Mouse (Mus musculus) kidney, adult 8-10 months (tissue): ENCODE results near the gene Rbp4.

Experiments used
- DNase-seq, 2 experiments: peaks; one replicate each; pipeline ENCODE4 v3.0.0; 2022

Gene Rbp4

DNA sequence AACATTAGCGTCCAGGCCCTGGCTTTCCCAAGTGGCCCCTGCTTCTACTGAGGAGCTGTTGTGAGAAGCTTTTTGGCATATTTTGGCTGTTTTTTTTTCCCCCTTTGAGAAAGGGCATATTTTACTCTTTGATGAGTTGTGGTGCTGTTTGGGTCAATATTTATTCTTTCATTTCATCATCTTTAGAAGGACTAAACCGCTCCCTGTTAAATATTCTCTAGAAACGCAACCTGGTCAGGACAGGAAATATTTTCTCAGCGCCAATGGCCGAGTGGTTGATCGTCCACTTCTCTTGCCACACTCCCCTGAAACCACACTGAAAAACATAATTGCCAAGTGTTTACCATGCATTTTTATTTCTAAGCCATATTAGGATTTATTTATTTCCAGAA lies at the start of gene Rbp4:
Gene Rbp4, minus strand, starts transcription at position 63 of the 392 bp plus-strand sequence.
- no peak for DNase-seq

DNA sequence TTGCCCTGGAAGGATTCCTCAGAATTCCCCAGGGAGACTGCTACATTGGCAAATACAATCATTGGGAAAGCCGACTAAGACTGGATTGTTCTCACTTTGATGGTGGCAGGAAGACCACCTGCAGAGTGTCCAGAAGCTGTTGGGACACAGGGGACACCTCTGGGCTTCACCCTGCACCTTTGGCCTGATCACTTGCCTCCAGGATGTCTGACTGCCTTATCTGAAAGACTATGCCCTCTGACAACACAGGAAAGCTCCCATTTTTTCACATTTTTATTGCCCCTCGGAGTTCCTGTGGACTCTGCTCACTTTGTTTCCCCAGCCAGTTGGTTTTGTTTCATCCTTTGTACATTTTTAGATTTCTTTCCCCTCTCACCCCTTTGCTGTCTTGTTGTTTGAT lies 39.6 kb upstream of the Rbp4 start:
- DNase-seq, result no peak

DNA sequence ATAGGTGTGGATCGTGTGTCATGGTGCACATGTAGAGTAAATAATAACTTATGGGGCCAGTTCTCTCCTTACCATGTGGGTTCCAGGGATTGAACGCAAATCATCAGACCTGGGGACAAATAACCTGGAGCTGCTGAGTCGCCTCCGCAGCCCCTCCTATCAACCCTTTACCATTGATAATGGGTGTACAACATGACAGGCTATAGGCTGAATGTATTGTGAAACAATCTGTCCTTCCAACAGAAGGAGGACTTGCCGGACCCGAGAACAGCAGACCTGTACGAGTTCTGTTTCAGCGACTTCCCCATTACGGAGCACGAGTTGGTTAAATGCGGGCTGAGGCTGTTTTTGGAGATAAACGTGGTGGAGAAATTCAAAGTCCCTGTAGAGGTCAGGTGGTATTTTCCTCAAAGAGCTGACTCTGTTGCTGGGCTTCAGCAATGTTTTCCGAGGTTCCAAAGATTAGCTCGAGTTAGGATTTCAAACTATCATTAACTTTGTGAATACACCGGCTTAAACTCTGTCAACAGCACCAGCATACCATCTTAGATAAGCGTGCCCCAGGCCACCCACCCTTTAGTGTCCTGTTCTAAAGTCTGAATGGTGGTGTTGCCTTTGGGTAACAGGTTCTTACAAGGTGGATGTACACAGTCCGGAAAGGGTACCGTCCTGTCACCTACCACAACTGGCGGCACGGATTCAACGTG lies 36.7 kb upstream of the Rbp4 start:
- DNase-seq, result no peak

DNA sequence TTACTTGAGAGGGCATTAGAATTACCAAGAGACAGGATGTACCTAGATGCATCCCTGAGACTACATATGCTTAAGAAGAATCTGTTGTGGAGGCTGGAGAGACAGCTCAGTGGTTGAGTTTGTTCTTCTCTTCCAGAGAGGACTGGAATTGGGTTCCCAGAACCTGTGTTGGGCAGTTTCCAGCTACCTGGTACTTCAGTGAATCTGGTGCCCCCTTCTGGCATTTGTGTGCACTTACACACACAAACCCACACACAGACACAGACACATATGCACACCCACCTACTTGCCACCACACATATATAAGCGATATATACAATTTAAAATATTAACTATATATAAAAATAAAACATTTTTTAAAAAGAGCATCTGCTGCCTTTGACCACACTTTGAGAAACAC lies 31.2 kb upstream of the Rbp4 start:
- DNase-seq, result no peak

DNA sequence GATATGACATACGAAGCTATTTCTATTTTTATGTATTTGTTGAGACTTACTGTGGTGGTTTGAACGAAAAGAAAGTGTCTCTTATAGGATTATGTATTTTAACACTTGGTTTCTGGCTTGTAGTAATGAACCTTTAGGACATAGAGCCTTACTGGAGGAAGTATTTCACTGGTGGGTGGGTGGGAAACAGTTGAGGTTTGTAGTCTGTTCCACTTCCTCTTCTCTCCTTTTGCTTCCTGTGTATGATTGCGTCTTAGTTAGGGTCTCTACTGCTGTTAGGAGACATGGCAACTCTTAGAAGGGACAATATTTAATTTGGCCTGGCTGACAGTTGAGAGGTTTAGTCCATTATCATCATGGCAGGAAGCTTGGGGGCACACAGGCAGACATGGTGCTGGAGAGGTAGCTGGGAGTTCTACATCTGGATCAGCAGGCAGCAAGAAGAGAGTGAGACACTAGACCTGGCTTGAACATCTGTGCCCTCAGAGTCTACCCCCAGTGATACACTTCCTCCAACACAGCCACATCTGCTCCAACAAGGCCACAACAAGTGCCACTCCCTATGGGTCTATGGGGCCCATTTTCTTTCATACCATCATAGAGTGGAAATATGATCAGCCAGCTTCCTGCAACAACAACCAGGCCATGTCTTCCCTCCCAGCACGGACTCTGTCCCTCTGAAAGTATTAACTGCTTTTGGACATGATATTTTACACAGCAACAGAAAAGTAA lies 18.6 kb upstream of the Rbp4 start:
- DNase-seq, result no peak

DNA sequence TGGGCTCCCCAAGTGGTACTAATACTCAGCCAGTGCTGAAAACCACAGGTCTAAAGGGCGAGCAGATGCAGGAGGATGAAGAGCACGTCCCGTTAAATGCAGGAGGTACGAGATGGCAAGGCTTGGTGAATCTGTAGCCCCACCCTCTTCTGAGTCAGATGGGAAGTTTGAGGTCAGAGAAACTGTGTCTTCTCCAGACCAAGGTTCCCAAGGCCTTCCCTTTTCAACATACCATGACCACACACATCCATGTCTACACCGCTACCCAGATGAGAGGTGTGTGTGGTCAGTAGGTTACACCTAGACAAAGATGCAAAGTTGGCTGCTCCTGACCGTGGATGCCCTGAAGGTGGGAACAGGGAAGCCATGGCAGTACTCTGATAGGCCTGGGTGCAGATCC lies 9.7 kb upstream of the Rbp4 start:
- no peak for DNase-seq

DNA sequence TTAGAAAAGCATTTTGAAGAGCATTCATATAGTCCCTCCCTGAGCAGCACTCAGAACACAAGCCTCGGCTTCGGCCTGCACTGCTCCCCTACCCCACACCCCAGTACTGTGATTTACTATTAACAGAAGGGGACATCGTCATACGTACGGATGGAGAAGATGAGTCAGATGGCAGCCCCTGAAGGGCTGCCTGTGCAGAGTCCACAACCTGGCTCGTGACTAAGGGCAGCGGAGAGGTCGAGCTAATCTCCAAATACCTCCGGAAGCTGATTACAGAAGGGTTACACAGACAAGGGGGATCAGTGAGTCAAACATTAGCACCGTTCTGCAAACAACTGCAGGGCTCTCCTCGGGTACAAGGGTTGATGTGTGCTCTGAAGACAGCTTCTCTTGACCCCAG lies 8.9 kb upstream of the Rbp4 start:
- DNase-seq, result no peak

DNA sequence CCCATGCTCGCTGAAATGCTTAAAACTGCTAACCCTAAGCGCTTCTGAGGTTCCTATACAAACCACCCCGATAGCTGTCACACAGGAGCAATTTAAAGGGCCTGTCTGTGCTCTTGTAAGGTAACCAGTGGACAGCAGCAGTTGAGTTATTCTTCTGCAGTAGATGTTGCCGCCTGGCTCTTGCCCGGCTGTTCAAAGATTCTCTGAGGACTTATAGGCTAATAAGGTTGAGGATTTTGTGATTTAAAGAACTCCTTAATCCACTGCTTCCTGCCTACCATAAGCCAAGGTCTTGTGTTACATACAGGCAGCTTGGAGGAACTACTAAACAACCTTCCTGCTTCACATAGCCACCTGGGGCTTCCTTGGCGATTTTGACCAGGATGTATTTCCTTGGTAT lies 7.4 kb upstream of the Rbp4 start, which contains the start of gene Pde6c:
Gene Pde6c, plus strand, starts transcription at position 301 of the 400 bp plus-strand sequence.
- no peak for DNase-seq

DNA sequence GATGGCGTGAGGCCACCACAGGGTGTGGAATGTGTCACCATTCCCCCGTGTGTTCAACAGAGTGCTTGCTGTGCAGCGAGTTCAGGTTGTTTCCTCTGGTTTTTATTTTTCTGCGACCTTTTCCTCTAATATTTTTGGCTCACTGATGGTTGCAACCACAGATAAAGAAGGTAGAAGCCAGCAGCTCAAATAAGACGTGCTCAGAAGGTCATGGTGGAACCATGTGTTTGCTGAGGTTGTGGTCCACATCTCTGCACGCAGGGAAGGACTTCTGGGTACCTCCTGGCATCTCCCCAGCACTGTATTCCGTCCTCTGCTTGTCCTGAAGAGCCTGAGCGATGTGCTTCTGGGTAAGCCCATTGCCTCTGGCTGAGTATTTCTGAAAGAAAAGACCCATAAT lies 1.6 kb upstream of the Rbp4 start:
- no peak for DNase-seq

DNA sequence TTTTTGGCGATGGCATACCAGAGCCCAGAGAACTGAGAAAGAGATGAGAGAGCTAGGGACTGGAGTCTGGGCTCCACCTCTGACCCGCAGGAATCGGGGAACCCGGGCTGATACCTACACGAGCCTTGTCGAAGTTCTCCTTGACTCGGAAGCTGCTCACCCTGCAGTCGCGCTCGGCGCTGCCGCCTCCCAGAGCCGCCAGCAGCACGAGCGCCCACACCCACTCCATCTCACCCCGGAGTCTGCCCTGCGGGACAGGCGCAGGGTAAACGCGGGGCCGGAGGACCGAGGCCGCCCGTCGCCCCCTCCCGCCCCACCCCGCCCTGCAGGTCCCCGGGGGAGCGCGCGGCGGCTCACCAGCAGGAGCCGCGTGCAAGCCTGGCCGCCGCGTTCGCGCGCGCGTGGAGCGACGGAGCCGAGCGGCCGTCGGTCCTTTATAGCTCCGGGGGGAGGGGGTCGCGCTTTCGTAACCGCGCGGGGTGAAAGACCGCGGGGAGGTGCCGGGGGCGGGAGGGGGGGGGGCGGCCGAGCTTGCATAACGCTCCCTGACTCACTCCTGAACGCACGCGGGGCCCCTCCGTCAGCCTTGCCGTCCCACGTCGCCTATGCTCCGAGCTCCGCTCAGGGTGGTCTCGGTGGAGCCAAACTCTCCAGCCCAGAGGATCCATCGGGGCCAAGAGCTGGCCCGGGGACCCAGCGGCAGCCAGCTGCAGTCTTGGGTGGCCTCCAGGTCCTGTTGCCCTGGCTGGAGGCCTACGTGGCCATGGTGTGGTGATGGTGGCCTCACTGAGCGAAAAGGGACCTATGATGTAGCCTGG lies 471 bp downstream of the Rbp4 start:
- no peak for DNase-seq

DNA sequence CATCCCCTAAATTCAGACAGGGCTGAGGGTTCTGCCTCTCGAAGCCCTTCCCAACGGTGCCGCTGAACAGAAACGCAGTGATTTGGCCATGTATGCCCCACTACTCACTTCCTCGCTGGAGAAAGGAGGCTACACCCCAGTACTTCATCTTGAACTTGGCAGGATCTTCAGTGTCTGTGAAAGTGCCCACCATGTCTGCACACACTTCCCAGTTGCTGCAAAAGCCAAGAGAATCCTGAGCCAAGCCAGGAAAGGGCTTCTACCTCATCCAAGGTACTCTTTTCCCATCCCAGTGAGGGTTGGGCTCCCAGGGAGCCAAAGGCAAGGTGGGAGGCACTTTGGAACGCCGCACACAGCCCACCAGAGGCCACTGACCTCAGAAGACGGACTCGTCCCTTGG lies 1.2 kb downstream of the Rbp4 start:
- DNase-seq, result no peak

DNA sequence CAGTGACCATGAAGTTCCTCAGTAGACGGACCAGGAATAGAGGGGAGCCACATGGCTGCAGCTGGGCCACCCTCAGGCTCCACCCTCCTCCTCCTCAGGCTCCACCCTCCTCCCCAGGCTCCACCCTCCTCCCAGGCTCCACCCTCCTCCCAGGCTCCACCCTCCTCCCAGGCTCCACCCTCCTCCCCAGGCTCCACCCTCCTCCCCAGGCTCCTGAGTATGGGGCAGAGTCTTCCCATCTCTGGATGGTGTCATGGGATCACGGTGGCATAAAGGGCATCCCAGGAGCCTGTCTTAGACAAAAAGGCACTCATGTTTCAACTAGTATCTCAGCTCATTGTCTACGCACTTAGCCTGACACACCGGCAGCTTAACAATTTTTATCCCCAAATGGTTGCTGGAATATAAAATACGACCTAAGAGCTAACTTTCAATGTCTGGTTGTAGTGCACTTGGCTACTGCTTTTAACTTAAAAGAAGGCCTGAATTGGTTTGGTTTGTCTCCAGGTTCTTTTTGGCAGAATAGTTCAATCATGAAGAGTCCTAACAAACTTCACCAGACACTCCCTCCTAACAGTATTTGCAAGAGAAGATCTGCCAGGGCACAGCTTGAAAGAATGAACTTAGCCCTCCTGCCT lies 4.8 kb downstream of the Rbp4 start:
- no peak for DNase-seq

DNA sequence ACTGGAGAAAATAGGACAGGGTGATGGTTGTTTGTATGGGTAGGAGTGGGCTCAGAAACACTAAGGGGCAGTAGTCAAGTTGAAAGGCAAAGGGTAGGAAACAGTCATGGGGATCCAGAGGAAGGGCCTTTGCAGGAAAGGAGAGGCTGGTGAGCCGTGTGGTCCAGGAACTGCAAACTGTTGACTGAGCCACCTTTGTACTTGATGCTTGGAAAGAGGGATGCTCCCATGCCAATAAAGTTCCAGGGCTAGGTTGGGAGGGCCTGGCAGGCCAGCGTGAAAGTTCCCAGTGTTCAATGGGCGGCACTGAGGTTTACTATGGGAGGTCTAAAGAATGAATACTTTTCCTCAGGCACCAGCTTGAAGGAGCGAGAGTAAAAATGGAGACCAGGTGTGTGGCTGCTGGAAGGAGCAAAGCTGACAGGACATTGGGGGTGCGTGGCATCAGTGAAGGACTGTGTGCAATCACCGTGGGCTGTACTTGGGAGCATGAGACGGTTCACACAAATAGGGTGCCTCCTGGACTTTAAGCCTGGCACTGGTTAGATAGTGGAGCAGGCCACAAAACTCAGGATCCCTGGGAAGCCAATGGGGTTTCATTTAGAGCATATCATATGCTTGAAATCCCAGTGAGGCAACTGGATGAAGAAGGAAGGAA lies 10.1 kb downstream of the Rbp4 start:
- no peak for DNase-seq

DNA sequence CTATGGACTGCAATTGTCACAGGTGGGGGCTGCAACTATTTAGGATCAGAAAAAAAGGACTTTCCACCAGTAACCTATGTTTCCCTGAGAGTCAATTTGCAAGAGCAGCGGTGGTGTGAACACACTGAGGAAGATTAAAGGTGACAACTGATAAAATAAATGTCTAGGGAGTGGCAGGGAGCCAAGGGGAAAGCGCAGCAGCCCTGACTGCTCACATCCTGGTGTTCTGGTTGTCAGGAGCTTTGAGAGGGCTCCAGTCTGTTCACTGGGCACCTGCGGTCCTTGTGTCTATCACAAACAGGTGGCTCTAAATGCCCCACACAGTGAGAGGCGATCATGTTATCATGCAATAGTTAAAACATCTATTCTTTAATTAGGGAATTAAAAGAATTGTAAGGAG lies 12.5 kb downstream of the Rbp4 start:
- no peak for DNase-seq

DNA sequence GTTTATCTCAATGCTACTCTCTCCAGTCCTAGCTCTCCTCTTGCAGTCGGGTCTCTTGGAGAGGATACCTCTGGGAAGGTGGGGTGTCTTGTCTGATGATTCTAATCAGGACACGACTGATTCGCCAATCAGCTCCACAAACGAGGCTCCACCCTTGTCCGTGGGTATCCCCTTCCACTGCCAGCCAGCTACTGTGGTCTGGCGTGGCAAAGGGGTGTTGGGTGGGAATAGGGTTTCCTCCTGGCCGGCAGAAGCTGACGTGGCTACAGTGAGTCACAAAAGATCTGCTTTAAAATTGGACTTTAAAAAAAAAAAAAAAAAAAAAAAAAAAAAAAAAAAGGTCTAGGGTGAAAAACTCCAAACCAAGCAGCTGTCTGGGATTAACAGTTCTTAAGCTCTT lies 14.0 kb downstream of the Rbp4 start:
- no peak for DNase-seq

DNA sequence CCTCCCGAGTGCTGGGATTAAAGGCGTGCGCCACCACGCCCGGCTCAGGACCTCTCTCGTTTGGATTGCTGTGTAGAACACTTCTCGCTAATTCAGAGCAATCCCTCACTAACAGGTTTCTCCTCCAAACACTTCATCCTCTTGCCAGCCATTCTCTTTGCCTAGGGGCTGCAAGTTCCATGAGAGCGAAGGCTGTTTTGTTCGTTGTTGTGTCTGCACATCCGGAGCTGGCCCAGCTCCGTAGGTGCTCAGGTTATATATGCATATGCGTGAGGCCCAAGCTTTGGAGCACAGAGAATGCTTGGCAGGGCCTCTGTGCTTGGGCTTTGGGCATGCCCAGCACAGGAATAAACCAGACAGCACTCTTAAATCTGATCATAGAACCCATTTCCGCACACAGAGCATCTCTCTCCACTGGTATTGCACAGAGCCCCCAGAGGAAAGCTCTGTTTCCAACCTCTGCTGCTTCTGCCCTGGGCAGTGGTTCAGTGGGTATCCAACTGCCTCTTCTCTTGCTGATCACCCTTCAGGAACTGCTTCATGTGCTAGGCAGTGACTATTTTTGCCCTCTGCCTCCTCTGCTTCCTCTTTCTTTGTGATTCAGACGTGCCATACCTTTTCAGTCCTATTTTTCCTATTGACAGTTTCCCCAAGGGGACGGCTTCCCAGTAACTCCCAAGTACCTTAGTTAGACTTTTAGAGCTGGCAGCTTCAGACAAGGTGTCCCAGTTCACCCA lies 15.4 kb downstream of the Rbp4 start:
- no peak for DNase-seq

DNA sequence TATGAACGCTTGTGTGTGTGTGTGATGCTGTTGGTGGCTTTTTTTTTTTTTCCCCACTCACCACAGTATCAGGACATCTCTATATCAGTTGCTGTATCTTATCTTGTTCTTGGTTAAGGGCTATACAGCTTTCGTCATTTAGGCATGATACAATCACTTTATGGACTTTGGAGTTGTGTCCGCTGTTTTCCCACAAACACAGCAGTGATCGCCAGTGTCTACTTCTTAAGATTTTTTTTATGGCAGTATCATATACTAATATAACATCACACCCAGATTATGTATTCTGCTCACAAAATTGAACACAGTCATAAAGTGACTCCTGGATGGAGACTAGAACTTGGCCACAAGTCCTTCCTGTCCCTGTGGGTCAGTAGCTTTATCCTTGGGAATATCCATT lies 17.2 kb downstream of the Rbp4 start:
- no peak for DNase-seq

DNA sequence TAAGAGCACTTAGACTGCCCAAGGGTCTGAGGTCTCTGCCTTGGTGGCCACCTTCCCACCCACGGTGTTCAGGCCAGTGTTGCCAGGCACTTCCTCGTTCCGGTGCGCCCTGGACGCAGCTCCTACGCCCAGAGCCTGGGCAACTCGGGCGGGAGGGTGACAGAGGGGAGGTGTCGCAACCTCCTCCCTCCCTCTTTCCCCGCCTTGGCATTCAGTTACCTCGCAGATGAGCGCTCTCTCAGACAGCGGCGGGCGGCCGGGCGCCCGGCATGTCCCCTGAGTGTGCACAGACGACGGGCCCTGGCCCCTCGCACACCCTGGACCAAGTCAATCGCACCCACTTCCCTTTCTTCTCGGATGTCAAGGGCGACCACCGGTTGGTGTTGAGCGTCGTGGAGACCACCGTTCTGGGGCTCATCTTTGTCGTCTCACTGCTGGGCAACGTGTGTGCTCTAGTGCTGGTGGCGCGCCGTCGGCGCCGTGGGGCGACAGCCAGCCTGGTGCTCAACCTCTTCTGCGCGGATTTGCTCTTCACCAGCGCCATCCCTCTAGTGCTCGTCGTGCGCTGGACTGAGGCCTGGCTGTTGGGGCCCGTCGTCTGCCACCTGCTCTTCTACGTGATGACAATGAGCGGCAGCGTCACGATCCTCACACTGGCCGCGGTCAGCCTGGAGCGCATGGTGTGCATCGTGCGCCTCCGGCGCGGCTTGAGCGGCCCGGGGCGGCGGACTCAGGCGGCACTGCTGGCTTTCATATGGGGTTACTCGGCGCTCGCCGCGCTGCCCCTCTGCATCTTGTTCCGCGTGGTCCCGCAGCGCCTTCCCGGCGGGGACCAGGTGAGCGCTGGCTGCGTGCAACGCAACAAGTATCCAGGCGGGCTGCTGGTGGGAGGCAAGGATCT lies 28.0 kb downstream of the Rbp4 start, which contains the start of gene Ffar4:
Gene Ffar4, plus strand, starts transcription at position 214 of the 901 bp plus-strand sequence.
- DNase-seq, result no peak

DNA sequence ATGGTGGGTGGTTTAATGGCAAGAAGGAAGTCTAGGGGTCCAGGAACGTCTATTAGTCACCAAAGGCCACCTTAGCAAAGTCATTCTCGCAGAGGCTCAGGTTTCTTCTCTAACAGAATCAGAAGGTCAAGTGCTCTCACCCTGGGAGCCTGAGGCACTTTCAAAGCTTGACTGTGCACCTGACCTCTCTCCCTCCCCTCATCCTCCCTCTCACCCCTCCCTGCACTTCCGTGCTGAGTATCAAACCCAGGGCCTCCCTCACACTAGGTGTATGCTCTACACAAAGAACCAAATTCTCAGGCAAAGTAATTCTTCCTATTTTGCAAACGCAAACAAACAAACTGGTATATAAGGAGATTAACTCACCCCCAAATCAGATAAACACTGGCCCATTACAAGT lies 28.9 kb downstream of the Rbp4 start:
- DNase-seq, result no peak

DNA sequence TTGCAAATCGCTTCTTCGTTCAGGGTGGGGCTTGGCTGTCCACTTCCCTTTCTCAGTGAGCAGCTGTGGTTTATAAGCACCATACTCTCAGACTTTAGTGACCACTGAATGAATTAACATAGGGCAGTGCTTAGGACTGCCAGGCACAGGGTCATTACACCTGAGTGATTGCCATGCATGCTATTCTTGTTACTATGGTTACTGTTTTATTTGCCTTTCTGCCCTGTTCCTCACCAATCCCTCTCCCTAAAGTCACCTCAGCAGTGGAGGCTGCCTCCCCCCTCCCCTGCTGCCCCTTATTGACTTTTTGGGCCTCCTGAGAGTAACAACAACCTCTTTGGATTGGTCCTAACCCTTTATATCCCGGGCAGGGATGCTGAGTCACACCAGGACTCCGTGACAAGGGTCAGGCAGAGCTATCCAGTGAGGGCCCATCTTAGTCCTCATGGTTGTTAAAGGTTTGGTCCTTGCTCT lies 33.5 kb downstream of the Rbp4 start:
- DNase-seq, result no peak

DNA sequence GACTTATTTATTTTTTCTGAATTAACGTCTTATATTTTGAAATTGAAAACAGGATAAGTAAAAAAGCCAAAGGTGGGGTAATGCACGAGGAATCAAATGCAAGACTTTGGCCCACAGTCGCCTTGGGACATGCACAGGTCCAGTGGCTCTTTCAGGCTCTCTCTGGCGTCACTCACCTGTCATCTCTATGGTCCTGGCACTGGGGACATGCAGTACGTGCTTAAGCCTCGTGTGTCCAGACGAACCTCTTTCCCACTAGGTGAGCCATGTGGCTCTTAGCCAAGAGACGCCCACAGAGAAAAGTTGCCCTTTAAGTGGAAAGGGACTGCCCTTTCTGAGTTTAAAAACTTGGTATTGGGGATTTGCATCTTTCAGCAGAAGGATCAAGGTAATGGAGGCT lies 35.7 kb downstream of the Rbp4 start:
- no peak for DNase-seq
